9 mouse cellular contexts compared by ENCODE assay signal in genomic region chr1:36030421-36030821, GRCm38 (mm10). TPM values are rescaled to one million over a fixed set of nuclear protein-coding genes. Genes with fewer than 3 reads are reported as not detected.
DNase-seq lines count a peak whose midpoint lies in the region; ATAC-seq and TF ChIP-seq lines count a peak whose summit lies in the region.
"Had no signal": no experiment of that assay in that cellular context is flagged by ENCODE, and none has a peak within 500 bp of the region (broad histone marks: within the 10 kb centered on the region; RNA-seq: fewer than 3 reads in every experiment).

No protein-coding gene starts in this region.

- no peaks in the 10 kb centered on the region; the same call in 1 of the 2 replicates for H3K4me1 ChIP-seq in lung, embryonic 14.5 days (ENCODE audit: insufficient read depth)
- H3K4me1 ChIP-seq in stomach, embryonic 15.5 days: 0 out of 2 replicates have a peak, but pooled peaks cover 8% of the 10 kb centered on the region

- H3K4me2 ChIP-seq in lung, embryonic 14.5 days: no peak overlapping the region
- H3K4me2 ChIP-seq in stomach, embryonic 15.5 days: no peak overlapping the region

- H3K36me3 ChIP-seq in lung, embryonic 14.5 days (ENCODE audit: insufficient read depth): no peaks in the 10 kb centered on the region
- H3K36me3 ChIP-seq in stomach, embryonic 15.5 days: no peaks in the 10 kb centered on the region

- H3K9ac ChIP-seq in lung, embryonic 14.5 days: no peak overlapping the region
- H3K9ac ChIP-seq in stomach, embryonic 15.5 days: no peak overlapping the region

- DNase-seq in 3T3-L1 (ENCODE audit: low read depth, low spot score) (peak; percentile 99), MN1 (ENCODE audit: low spot score) (peak; percentile 96)
- peak; percentile 40 to 80 for DNase-seq in cerebellum, postnatal 4 days (ENCODE audit: low spot score in 2 of 2)
- peak; percentile 46 for DNase-seq in gonadal fat pad, adult 2 months (ENCODE audit: low read depth)
- DNase-seq in kidney, postnatal 4 days: peak; percentile 48 to 68
- peak; percentile 80 for DNase-seq in lung, embryonic 14.5 days

- H3K27ac ChIP-seq in lung, embryonic 14.5 days (ENCODE audit: low read depth): no peak overlapping the region; the same call in 1 of the 2 replicates
- peak overlapping the region; percentile 35 for H3K27ac ChIP-seq in stomach, embryonic 15.5 days

- peak; percentile 86 for ATAC-seq in lung, embryonic 14.5 days (ENCODE audit: insufficient read depth)
- no peak; the same call in 1 of the 2 replicates for ATAC-seq in stomach, embryonic 15.5 days (ENCODE audit: insufficient read depth, low FRiP score, low read depth)
- no peak for ATAC-seq in inflammation-experienced regulatory T-cells, adult 6 months

- H3K4me3 ChIP-seq in lung, embryonic 14.5 days (ENCODE audit: low read depth, low read length): no peak overlapping the region
- H3K4me3 ChIP-seq in stomach, embryonic 15.5 days (replicated peaks): no peak overlapping the region
- H3K4me3 ChIP-seq: erythroblast, embryonic 14.5 days had no signal

- H3K27me3 ChIP-seq in lung, embryonic 14.5 days (ENCODE audit: insufficient read depth, low read length): no peaks in the 10 kb centered on the region
- no peaks in the 10 kb centered on the region for H3K27me3 ChIP-seq in stomach, embryonic 15.5 days (replicated peaks)

- TF ChIP-seq CTCF in lung, embryonic 14.5 days (IDR thresholded peaks at IDR 0.05; ENCODE audit: low read depth): no peak

- no peaks in the 10 kb centered on the region for H3K9me3 ChIP-seq in lung, embryonic 14.5 days (ENCODE audit: low read depth, low read length)
- no peaks in the 10 kb centered on the region for H3K9me3 ChIP-seq in stomach, embryonic 15.5 days

- 22% methylated on average over 10 of the region's 10 CpGs for WGBS in lung, embryonic 14.5 days
- WGBS in stomach, embryonic 15.5 days: 34% methylated on average over 10 of the region's 10 CpGs

RNA-seq across cellular contexts. Expression of gene Hs6st1, which starts 37.8 kb away (rescaled TPM):
- 52.1 and 81.7 TPM in 2 replicates for polyA plus RNA-seq in gonadal fat pad, adult 2 months (2012; rRNA removed)
- polyA plus RNA-seq in lung, embryonic 14.5 days (2014; fragmentation: Nextera tagmentation; extraction: Ambion mirVana): 14.2 and 16.2 TPM in 2 replicates
- polyA plus RNA-seq in stomach, embryonic 15.5 days (2015; fragmentation: Nextera tagmentation; extraction: Ambion mirVana): 13.0 TPM in 2 replicates
- 1 to 10 TPM; 2.2 to 5.1 (median 4.9) TPM for polyA plus RNA-seq in inflammation-experienced regulatory T-cells, adult 6 months (2017; shearing (Covaris generic))

Comparison
In these comparisons a context has a peak if more than half of its experiments do, and no peak if none do; other contexts are left out.
1. DNase-seq: peak in every context shown above with its lines; median percentile 99 in 3T3-L1; 96 in MN1; 80 in lung, embryonic 14.5 days; 60 in cerebellum, postnatal 4 days; 58 in kidney, postnatal 4 days; 46 in gonadal fat pad, adult 2 months.